Mouse (Mus musculus): ENCODE measurements at regions not wholly inside any gene's neighbourhood (a gene's known extent, or its start where the extent isn't known, plus 50 kb on each side); places are given as distances from the start of the nearest gene placed in this dataset.

- Histone ChIP-seq H3K4me3 (replicated peaks; ENCODE audit: extremely low read depth, low read depth, low read length) (no peak overlapping the region), H3K4me1 (ENCODE audit: control insufficient read depth, insufficient read depth, low read length) (peaks cover 6% of the 10 kb centered on the region; the same call in 1 of the 2 replicates)
- WGBS = 18% methylated on average over 5 of the region's 5 CpGs
- TF ChIP-seq CTCF (IDR thresholded peaks at IDR 0.05; ENCODE audit: insufficient read depth, low read length) (no peak), POLR2A (IDR thresholded peaks at IDR 0.05; ENCODE audit: borderline replicate concordance, extremely low read depth, low read depth, low read length) (no peak)
- no peak for DNase-seq
Observed at GRCm38 (mm10) chr17:87202958-87203720, 62.6 kb downstream of the Mcfd2 start.

DNA sequence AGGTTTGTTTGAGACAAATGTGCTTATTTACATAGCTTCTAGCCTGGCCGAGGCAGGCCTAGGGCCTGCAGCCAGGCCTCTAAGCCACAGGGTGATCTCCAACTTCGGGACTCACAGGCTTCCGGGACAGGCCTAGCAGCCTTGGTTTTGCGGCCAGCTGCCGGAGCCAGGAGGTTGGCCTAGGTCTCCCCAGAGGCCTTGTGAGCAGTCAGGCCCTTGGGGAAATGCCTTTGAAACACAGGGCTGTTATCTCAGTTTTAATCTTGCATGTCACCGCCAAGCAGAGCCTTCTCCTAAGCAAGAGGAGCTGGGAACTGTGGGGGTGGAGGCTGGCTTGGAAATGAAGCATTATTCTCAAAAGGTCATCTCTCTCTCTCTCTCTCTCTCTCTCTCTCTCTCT lies 63.2 kb downstream of the Mcfd2 start:
- DNase-seq = peak; percentile 54
- Histone ChIP-seq H3K4me3 (replicated peaks; ENCODE audit: extremely low read depth, low read depth, low read length) (no peak overlapping the region), H3K4me1 (ENCODE audit: control insufficient read depth, insufficient read depth, low read length) (peaks cover 6% of the 10 kb centered on the region; the same call in 1 of the 2 replicates)
- TF ChIP-seq CTCF (IDR thresholded peaks at IDR 0.05; ENCODE audit: insufficient read depth, low read length) (no peak), POLR2A (IDR thresholded peaks at IDR 0.05; ENCODE audit: borderline replicate concordance, extremely low read depth, low read depth, low read length) (no peak)
- 8% methylated on average over 6 of the region's 6 CpGs for WGBS

DNA sequence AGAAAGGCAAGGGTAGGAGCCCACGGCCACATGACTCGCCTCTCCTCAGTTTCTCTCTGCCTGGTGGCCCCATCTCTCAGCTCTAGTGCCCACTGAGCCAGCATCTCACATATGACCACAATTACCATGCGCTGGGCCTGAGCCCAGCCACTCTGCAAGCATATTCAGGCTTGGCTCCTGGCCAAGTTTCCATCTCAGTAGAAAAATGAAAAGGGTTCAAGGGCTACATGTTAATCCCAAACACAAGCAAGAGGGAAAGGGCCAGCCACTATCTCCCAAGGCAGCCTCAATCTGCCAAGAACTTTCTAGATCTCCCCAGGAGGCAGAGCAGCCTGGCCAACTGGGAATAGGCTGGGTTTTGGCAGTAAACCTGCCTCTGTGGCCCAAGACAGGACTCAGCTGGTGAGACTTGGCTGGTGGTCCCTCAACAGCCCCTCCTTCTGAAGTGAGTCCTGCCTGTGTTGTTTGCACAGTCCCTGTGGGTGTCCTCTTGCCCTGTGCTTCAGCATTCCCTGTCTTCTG lies 65.0 kb downstream of the Mcfd2 start:
- H3K4me3 ChIP-seq (replicated peaks; ENCODE audit: extremely low read depth, low read depth, low read length) = no peak overlapping the region
- peak; percentile 43 for DNase-seq
- peaks cover 6% of the 10 kb centered on the region; the same call in 1 of the 2 replicates for H3K4me1 ChIP-seq (ENCODE audit: control insufficient read depth, insufficient read depth, low read length)
- 48% methylated on average over 3 of the region's 3 CpGs for WGBS
- TF ChIP-seq CTCF (IDR thresholded peaks at IDR 0.05; ENCODE audit: insufficient read depth, low read length) (no peak), POLR2A (IDR thresholded peaks at IDR 0.05; ENCODE audit: borderline replicate concordance, extremely low read depth, low read depth, low read length) (no peak)

DNA sequence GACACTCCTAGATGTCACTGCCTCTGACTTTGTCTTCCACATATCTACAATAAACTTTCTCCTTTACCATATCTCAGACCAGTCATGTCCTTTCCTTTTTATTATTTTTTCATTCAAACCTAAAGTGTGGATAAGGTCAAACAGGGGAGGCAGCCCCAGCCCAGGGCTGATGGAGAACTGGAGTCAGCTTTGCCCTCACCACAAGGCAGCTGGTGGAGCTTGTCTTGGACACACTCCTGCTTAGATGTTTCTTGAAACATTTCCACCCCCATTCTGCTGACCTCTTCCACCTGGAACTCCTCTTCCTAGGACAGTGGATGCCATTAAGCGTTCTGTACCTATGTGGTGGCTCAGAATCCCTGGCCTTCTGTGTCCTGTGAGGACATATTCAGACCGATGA lies 65.6 kb downstream of the Mcfd2 start:
- TF ChIP-seq POLR2A (IDR thresholded peaks at IDR 0.05; ENCODE audit: borderline replicate concordance, extremely low read depth, low read depth, low read length) (no peak), CTCF (IDR thresholded peaks at IDR 0.05; ENCODE audit: insufficient read depth, low read length) (no peak)

DNA sequence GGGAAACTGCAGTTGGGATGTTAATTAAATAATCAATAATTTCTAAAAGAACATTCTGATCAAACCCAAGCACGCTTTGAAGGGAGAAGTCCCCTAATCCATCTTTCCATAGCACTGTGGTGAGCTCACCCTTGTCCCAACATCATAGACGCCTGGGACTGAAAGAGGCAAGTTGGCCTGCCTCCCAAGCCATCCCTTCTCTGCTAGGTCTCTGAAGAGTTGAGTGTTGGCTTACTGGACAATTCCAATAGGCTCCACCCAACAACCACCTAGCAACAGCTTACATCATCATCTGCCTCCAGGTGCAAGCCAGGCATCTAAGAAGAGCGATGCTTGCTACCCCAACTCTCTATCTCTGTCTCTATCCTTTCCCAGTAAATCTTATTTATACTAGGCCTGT lies 66.6 kb downstream of the Mcfd2 start:
- 70% methylated on average over 3 of the region's 3 CpGs for WGBS
- TF ChIP-seq POLR2A (IDR thresholded peaks at IDR 0.05; ENCODE audit: borderline replicate concordance, extremely low read depth, low read depth, low read length) = no peak
- TF ChIP-seq CTCF (IDR thresholded peaks at IDR 0.05; ENCODE audit: insufficient read depth, low read length) = no peak
- Histone ChIP-seq H3K4me3 (replicated peaks; ENCODE audit: extremely low read depth, low read depth, low read length) (no peak overlapping the region), H3K4me1 (ENCODE audit: control insufficient read depth, insufficient read depth, low read length) (peaks cover 6% of the 10 kb centered on the region; the same call in 1 of the 2 replicates)
- DNase-seq = no peak

More for the DNA sequence above, 65.6 kb downstream of the Mcfd2 start:
- DNase-seq = no peak
- H3K4me1 ChIP-seq (ENCODE audit: control insufficient read depth, insufficient read depth, low read length) = peaks cover 6% of the 10 kb centered on the region; the same call in 1 of the 2 replicates
- WGBS = 81% methylated on average over 2 of the region's 2 CpGs
- H3K4me3 ChIP-seq (replicated peaks; ENCODE audit: extremely low read depth, low read depth, low read length) = no peak overlapping the region

DNA sequence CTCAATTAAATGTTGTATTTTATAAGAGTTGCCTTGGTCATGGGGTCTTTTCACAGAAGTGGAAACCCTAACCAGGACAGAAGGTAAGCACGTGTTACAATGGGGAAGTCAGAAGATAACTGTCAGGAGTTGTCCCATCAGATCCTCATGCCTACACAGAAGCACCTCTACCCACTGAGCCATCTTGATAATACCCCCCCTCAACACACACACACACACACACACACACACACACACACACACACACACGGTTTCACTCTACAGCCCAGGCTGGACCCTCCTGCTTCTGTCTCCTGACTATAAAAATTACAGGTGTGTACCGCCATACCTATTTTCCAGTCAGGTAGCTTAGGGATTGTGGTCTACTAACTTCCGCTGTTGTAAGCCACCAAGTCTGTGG lies 68.3 kb downstream of the Mcfd2 start:
- Histone ChIP-seq H3K4me3 (replicated peaks; ENCODE audit: extremely low read depth, low read depth, low read length) (no peak overlapping the region), H3K4me1 (ENCODE audit: control insufficient read depth, insufficient read depth, low read length) (peaks cover 3% of the 10 kb centered on the region; the same call in 1 of the 2 replicates)
- 94% methylated on average over 4 of the region's 4 CpGs for WGBS
- no peak for DNase-seq
- TF ChIP-seq POLR2A (IDR thresholded peaks at IDR 0.05; ENCODE audit: borderline replicate concordance, extremely low read depth, low read depth, low read length) (no peak), CTCF (IDR thresholded peaks at IDR 0.05; ENCODE audit: insufficient read depth, low read length) (no peak)

DNA sequence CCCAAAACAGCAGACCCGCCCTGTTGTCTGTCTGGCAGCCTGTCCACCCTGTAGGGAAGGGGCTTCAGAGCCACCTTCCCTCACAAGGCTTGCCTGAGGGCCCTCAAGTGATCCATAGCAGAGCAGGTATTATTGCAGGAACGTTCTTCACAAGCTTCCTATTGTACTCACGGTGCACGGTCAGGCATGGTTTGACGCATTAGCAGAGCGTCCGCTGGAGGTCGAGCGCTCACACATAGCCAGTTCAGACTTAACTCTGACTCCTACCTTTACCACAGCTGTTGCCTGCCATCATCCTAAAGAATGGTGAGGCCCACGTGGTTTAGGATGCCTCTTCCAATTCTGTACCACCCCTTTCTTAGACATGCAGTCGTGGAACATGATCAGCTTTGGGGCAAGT lies 71.1 kb downstream of the Mcfd2 start:
- 77% methylated on average over 11 of the region's 11 CpGs for WGBS

GRCm38 (mm10) chr17:87193482-87193881 lies 72.3 kb downstream of the Mcfd2 start:
- Histone ChIP-seq H3K4me1 (ENCODE audit: control insufficient read depth, insufficient read depth, low read length) (no peaks in the 10 kb centered on the region), H3K4me3 (replicated peaks; ENCODE audit: extremely low read depth, low read depth, low read length) (no peak overlapping the region)
- TF ChIP-seq POLR2A (IDR thresholded peaks at IDR 0.05; ENCODE audit: borderline replicate concordance, extremely low read depth, low read depth, low read length) (no peak), CTCF (IDR thresholded peaks at IDR 0.05; ENCODE audit: insufficient read depth, low read length) (no peak)
- DNase-seq = no peak
- 31% methylated on average over 7 of the region's 7 CpGs for WGBS

More for the DNA sequence above, 71.1 kb downstream of the Mcfd2 start:
- Histone ChIP-seq H3K4me3 (replicated peaks; ENCODE audit: extremely low read depth, low read depth, low read length) (no peak overlapping the region), H3K4me1 (ENCODE audit: control insufficient read depth, insufficient read depth, low read length) (no peaks in the 10 kb centered on the region)
- TF ChIP-seq CTCF (IDR thresholded peaks at IDR 0.05; ENCODE audit: insufficient read depth, low read length) = no peak
- TF ChIP-seq POLR2A (IDR thresholded peaks at IDR 0.05; ENCODE audit: borderline replicate concordance, extremely low read depth, low read depth, low read length) = no peak
- DNase-seq = no peak

DNA sequence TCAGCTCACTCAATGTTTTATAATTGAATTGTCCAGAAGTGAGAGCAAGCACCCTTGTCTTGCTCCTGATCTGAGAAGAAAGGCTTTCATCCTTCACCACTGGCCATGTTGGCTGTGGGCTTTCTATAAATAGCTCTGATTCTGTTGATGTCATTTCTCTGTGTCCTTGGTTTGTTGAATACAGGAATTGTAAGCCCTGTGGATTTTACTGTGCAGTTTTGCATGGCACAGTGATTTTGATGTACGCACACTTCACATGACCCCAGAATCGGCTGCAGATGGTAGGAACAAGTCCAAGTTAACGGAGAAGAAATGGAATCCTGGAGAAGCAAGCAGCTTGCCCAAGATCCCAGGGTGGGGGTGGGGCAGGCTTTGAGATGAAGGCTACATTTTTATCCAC lies 76.1 kb downstream of the Mcfd2 start:
- no peak for DNase-seq
- 64% methylated on average over 3 of the region's 3 CpGs for WGBS
- TF ChIP-seq CTCF (IDR thresholded peaks at IDR 0.05; ENCODE audit: insufficient read depth, low read length) (no peak), POLR2A (IDR thresholded peaks at IDR 0.05; ENCODE audit: borderline replicate concordance, extremely low read depth, low read depth, low read length) (no peak)
- Histone ChIP-seq H3K4me1 (ENCODE audit: control insufficient read depth, insufficient read depth, low read length) (no peaks in the 10 kb centered on the region), H3K4me3 (replicated peaks; ENCODE audit: extremely low read depth, low read depth, low read length) (no peak overlapping the region)
